Mouse (Mus musculus) liver, embryonic 14.5 days (tissue): Measurements from ENCODE around the gene Slc25a45. TPM values are rescaled to one million over a fixed set of nuclear protein-coding genes. Genes with fewer than 3 reads are reported as not detected.

Experiments used
- ATAC-seq: fragments of 200-750 bp; cut with Nextera tagmentation; 2 replicates; pipeline ENCODE4 v1.8.0; 2017; ENCODE audit warnings: moderate number of reproducible peaks, mild to moderate bottlenecking, moderate library complexity; ENCODE audit not compliant: insufficient read depth
- DNase-seq, 3 experiments: peaks; one replicate each; pipeline ENCODE4 v3.0.0-alpha.2; 2012 to 2013; ENCODE audit warnings: low read depth in 3 of 3, low spot score in 3 of 3
- H3K27ac ChIP-seq: fragments of 300-500 bp; sonication (generic); 2 replicates; pipeline ENCODE4 v1.5.1; 2014; ENCODE audit warnings: moderate library complexity, mild to moderate bottlenecking, control low read depth, inconsistent platforms
- H3K27me3 ChIP-seq: fragments of 300-500 bp; sonication (generic); 2 replicates; pipeline ENCODE4 v1.6.1; 2014; ENCODE audit warnings: mild to moderate bottlenecking, low read length, moderate library complexity; ENCODE audit not compliant: control insufficient read depth, insufficient read depth
- H3K36me3 ChIP-seq: fragments of 300-500 bp; sonication (generic); replicated peaks from 2 replicates; pipeline ENCODE4 v1.6.1; 2014; ENCODE audit warnings: low read depth; ENCODE audit not compliant: control insufficient read depth, insufficient read depth
- H3K4me1 ChIP-seq, 2 experiments: fragments of 200-500 bp in 1 of 2; fragments of 300-500 bp in 1 of 2; sonication (generic) in 1 of 2; replicated peaks; 2 replicates each; pipeline ENCODE4 v1.6.1; 2012 to 2014; ENCODE audit warnings: antibody characterized with exemption in 1 of 2, inconsistent platforms in 1 of 2, low read length in 1 of 2; ENCODE audit not compliant: control insufficient read depth in 2 of 2, insufficient read depth in 2 of 2
- H3K4me2 ChIP-seq: fragments of 300-500 bp; sonication (generic); 2 replicates; pipeline ENCODE4 v1.6.1; 2014; ENCODE audit warnings: low read depth, mild to moderate bottlenecking, control low read depth, moderate library complexity
- H3K4me3 ChIP-seq, 2 experiments: fragments of 200-500 bp in 1 of 2; fragments of 300-500 bp in 1 of 2; sonication (generic) in 1 of 2; 2 replicates each; pipeline ENCODE4 v1.5.1; 2012 to 2014; ENCODE audit warnings: low read depth in 2 of 2, low read length in 2 of 2, mild to moderate bottlenecking in 2 of 2, control low read depth in 1 of 2, inconsistent platforms in 1 of 2, moderate library complexity in 1 of 2; ENCODE audit not compliant: insufficient read depth in 1 of 2
- H3K9ac ChIP-seq: fragments of 300-500 bp; sonication (generic); replicated peaks from 2 replicates; pipeline ENCODE4 v1.6.1; 2014; ENCODE audit warnings: mild to moderate bottlenecking, control low read depth, moderate library complexity
- H3K9me3 ChIP-seq: fragments of 300-500 bp; sonication (generic); 2 replicates; pipeline ENCODE4 v1.6.1; 2016; ENCODE audit warnings: low read length, mixed read lengths; ENCODE audit not compliant: control insufficient read depth
- CTCF ChIP-seq: IDR thresholded peaks from 2 replicates; pipeline ENCODE4 v1.5.1; 2016; ENCODE audit warnings: antibody characterized with exemption, low read depth, control low read depth
- EP300 ChIP-seq: IDR thresholded peaks from 2 replicates; pipeline ENCODE4 v1.6.1; 2016; ENCODE audit warnings: antibody characterized with exemption, low read depth
- WGBS: fragments of 180-500 bp; shearing (Covaris S2); extraction: QIAGEN DNeasy Blood & Tissue Kit; methylation state at CpG from one replicate; pipeline ENCODE4 v1.1.7; 2014; ENCODE audit not compliant: insufficient replicate concordance; 5-methylcytosine and 5-hydroxymethylcytosine counted together
- polyA plus RNA-seq, 2 experiments: library from polyadenylated mRNA; depleted of rRNA in 1 of 2; stranded (reverse) in 1 of 2; unstranded in 1 of 2; fragments of >200 nt; fragmentation: Nextera tagmentation in 1 of 2; extraction: Ambion mirVana in 1 of 2; gene quantifications; 2 replicates each; pipeline versions ENCODE4 v1.2.1 to v1.2.3; 2012 to 2014

Slc25a45 gene
- polyA plus RNA-seq, 2 experiments = 3.2 to 5.3 TPM

DNA sequence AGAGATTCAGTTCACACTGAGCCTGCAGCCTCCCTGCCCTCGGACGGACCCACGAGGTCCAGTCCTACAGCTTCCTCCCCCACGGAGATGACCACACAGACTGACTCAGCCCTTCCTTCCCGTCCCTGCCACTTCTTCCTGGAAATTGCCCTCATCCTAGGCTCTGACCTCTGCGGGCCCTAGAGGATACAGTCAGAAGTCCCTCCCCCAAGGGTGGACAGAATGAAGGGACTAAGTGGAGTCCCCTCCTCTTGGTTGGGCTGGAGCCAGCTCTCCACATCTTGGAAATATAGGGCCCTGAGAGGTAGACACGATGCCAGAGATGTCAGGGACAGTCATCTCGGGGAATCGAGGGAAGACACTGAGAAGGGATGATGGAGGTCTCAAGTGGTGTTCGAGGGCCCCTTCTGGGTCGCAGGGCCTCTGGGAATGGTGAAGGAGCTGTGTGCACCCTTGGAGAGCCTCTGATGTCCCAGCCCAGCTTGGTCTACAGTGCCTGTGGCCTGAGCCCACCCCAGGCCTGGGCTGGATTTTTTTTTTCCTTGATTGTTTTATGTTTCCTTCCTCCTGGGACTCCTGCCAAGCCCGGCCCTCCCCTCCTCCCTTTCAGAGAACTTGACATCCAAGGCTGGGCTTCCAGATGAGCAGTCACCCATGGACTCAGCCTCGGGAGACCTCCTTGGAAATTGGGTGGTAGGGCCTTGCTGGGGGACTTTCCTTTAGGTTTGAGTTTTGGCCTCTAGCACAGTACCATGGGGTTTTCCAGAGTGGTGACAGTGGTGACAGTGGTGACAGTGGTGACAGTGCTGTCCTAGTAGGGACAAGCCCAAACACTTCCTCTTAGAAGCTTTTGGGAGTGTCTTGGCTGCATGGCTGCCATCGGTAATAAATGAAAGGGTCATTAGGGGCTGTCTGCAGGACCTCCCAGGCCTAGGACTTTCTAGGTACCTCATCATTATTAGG is 52.3 kb downstream of the Slc25a45 start:
- 42% methylated on average over 14 of the region's 14 CpGs for whole genome bisulfite sequencing
- Histone ChIP-seq H3K4me2 (no peak overlapping the region), H3K36me3 (no peaks in the 10 kb centered on the region), H3K4me3 (no peak overlapping the region), H3K9ac (no peak overlapping the region), H3K4me1 (peaks cover 6 to 12% of the 10 kb centered on the region in 2 experiments), H3K27ac (no peak overlapping the region), H3K9me3 (no peaks in the 10 kb centered on the region), H3K27me3 (peaks cover 7% of the 10 kb centered on the region)
- DNase-seq (no peak), ATAC-seq (peak; percentile 16; the same call in 1 of the 2 replicates)
- TF ChIP-seq CTCF = no peak
- TF ChIP-seq EP300 = no peak

DNA sequence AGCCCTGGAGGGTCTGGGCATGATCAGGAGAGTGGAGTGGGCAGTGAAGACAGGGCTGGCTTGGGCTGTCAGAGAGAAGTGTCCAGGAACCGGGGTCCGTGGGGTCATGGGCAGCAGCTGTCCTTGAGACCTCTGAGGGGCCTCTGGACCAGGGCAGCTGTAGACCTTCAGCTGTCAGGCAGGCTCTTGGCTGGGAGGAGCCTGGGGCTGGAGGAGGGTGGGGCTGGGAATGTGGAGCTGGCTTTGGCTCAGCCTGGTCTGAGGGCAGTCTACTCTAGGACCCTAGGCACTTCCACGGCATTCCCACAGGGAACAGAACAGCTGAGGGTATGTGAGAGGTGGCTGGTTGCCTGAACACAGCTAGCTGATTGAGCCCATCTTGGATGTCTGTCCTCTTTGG is 57.7 kb downstream of the Slc25a45 start:
- no peak overlapping the region for H3K27ac ChIP-seq
- H3K27me3 ChIP-seq = no peaks in the 10 kb centered on the region; the same call in 1 of the 2 replicates
- H3K36me3 ChIP-seq = peaks cover 7% of the 10 kb centered on the region; the same call in 1 of the 2 replicates
- H3K4me1 ChIP-seq = peaks cover 12 to 24% of the 10 kb centered on the region in 2 experiments
- H3K4me2 ChIP-seq = no peak overlapping the region
- TF ChIP-seq EP300 (no peak), CTCF (no peak)
- WGBS = 45% methylated on average over 3 of the region's 3 CpGs
- DNase-seq (no peak), ATAC-seq (no peak)
- H3K9me3 ChIP-seq = no peaks in the 10 kb centered on the region
- no peak overlapping the region for H3K9ac ChIP-seq
- no peak overlapping the region for H3K4me3 ChIP-seq

Other genes starting within 250 kb of the Slc25a45 start
- 14.8 and 19.9 TPM in 2 replicates for gene Rela, start 240.3 kb upstream of the Slc25a45 start, polyA plus RNA-seq (2012; rRNA removed)
- 18.9 and 21.9 TPM in 2 replicates for gene Rela, start 240.3 kb upstream of the Slc25a45 start, polyA plus RNA-seq (2014; fragmentation: Nextera tagmentation; extraction: Ambion mirVana)
- 27.5 and 33.2 TPM in 2 replicates for gene Sipa1, start 214.1 kb upstream of the Slc25a45 start, polyA plus RNA-seq (2012; rRNA removed)
- 14.3 and 18.9 TPM in 2 replicates for gene Sipa1, start 214.1 kb upstream of the Slc25a45 start, polyA plus RNA-seq (2014; fragmentation: Nextera tagmentation; extraction: Ambion mirVana)
- 13.7 and 14.5 TPM in 2 replicates for gene Map3k11, start 189.1 kb upstream of the Slc25a45 start, polyA plus RNA-seq (2012; rRNA removed)
- 9.1 and 10.8 TPM in 2 replicates for gene Map3k11, start 189.1 kb upstream of the Slc25a45 start, polyA plus RNA-seq (2014; fragmentation: Nextera tagmentation; extraction: Ambion mirVana)
- 19.8 and 25.9 TPM in 2 replicates for gene Pcnx3, start 188.9 kb upstream of the Slc25a45 start, polyA plus RNA-seq (2012; rRNA removed)
- gene Pcnx3, start 188.9 kb upstream of the Slc25a45 start, polyA plus RNA-seq (2014; fragmentation: Nextera tagmentation; extraction: Ambion mirVana) = 9.1 and 9.8 TPM in 2 replicates
- 0.04 TPM in 1 of 2 replicates, not detected in the other for gene Kcnk7, start 173.4 kb upstream of the Slc25a45 start, polyA plus RNA-seq (2012; rRNA removed)
- 0.17 and 0.27 TPM in 2 replicates for gene Kcnk7, start 173.4 kb upstream of the Slc25a45 start, polyA plus RNA-seq (2014; fragmentation: Nextera tagmentation; extraction: Ambion mirVana)
- 70.8 and 95.5 TPM in 2 replicates for gene Ehbp1l1, start 151.5 kb upstream of the Slc25a45 start, polyA plus RNA-seq (2012; rRNA removed)
- 66.0 and 76.7 TPM in 2 replicates for gene Ehbp1l1, start 151.5 kb upstream of the Slc25a45 start, polyA plus RNA-seq (2014; fragmentation: Nextera tagmentation; extraction: Ambion mirVana)
- gene Fam89b, start 148.2 kb upstream of the Slc25a45 start, polyA plus RNA-seq (2012; rRNA removed) = 44.0 and 50.9 TPM in 2 replicates
- gene Fam89b, start 148.2 kb upstream of the Slc25a45 start, polyA plus RNA-seq (2014; fragmentation: Nextera tagmentation; extraction: Ambion mirVana) = 40.6 and 41.0 TPM in 2 replicates
- gene Ltbp3, start 136.9 kb upstream of the Slc25a45 start, polyA plus RNA-seq (2012; rRNA removed) = 1.9 and 2.1 TPM in 2 replicates
- gene Ltbp3, start 136.9 kb upstream of the Slc25a45 start, polyA plus RNA-seq (2014; fragmentation: Nextera tagmentation; extraction: Ambion mirVana) = 0.85 and 1.6 TPM in 2 replicates
- 21.1 and 27.1 TPM in 2 replicates for gene Scyl1, start 106.4 kb upstream of the Slc25a45 start, polyA plus RNA-seq (2012; rRNA removed)
- gene Scyl1, start 106.4 kb upstream of the Slc25a45 start, polyA plus RNA-seq (2014; fragmentation: Nextera tagmentation; extraction: Ambion mirVana) = 15.8 and 18.6 TPM in 2 replicates
- 5.9 and 6.7 TPM in 2 replicates for gene Frmd8, start 2.5 kb upstream of the Slc25a45 start, polyA plus RNA-seq (2012; rRNA removed)
- 6.6 and 8.4 TPM in 2 replicates for gene Frmd8, start 2.5 kb upstream of the Slc25a45 start, polyA plus RNA-seq (2014; fragmentation: Nextera tagmentation; extraction: Ambion mirVana)
- 2.2 and 2.4 TPM in 2 replicates for gene Tigd3, start 16.3 kb downstream of the Slc25a45 start, polyA plus RNA-seq (2012; rRNA removed)
- gene Tigd3, start 16.3 kb downstream of the Slc25a45 start, polyA plus RNA-seq (2014; fragmentation: Nextera tagmentation; extraction: Ambion mirVana) = 1.1 TPM in 2 replicates
- gene Dpf2, start 35.2 kb downstream of the Slc25a45 start, polyA plus RNA-seq (2012; rRNA removed) = 35.3 and 36.0 TPM in 2 replicates
- 45.1 and 54.5 TPM in 2 replicates for gene Dpf2, start 35.2 kb downstream of the Slc25a45 start, polyA plus RNA-seq (2014; fragmentation: Nextera tagmentation; extraction: Ambion mirVana)
- 2.2 and 2.3 TPM in 2 replicates for gene Cdc42ep2, start 47.0 kb downstream of the Slc25a45 start, polyA plus RNA-seq (2012; rRNA removed)
- 1.6 and 2.1 TPM in 2 replicates for gene Cdc42ep2, start 47.0 kb downstream of the Slc25a45 start, polyA plus RNA-seq (2014; fragmentation: Nextera tagmentation; extraction: Ambion mirVana)
- gene Pola2, start 86.4 kb downstream of the Slc25a45 start, polyA plus RNA-seq (2012; rRNA removed) = 60.9 and 66.4 TPM in 2 replicates
- 63.0 and 68.1 TPM in 2 replicates for gene Pola2, start 86.4 kb downstream of the Slc25a45 start, polyA plus RNA-seq (2014; fragmentation: Nextera tagmentation; extraction: Ambion mirVana)
- not detected in 2 replicates for gene Slc22a20, start 108.3 kb downstream of the Slc25a45 start, polyA plus RNA-seq (2012; rRNA removed)
- 0.08 TPM in 1 of 2 replicates, not detected in the other for gene Slc22a20, start 108.3 kb downstream of the Slc25a45 start, polyA plus RNA-seq (2014; fragmentation: Nextera tagmentation; extraction: Ambion mirVana)
- gene Capn1, start 138.1 kb downstream of the Slc25a45 start, polyA plus RNA-seq (2012; rRNA removed) = 25.4 and 28.0 TPM in 2 replicates
- gene Capn1, start 138.1 kb downstream of the Slc25a45 start, polyA plus RNA-seq (2014; fragmentation: Nextera tagmentation; extraction: Ambion mirVana) = 25.6 and 28.7 TPM in 2 replicates
- 11.5 and 13.2 TPM in 2 replicates for gene Syvn1, start 168.8 kb downstream of the Slc25a45 start, polyA plus RNA-seq (2012; rRNA removed)
- gene Syvn1, start 168.8 kb downstream of the Slc25a45 start, polyA plus RNA-seq (2014; fragmentation: Nextera tagmentation; extraction: Ambion mirVana) = 9.7 and 12.6 TPM in 2 replicates
- 22.0 and 29.6 TPM in 2 replicates for gene Mrpl49, start 180.0 kb downstream of the Slc25a45 start, polyA plus RNA-seq (2012; rRNA removed)
- gene Mrpl49, start 180.0 kb downstream of the Slc25a45 start, polyA plus RNA-seq (2014; fragmentation: Nextera tagmentation; extraction: Ambion mirVana) = 43.7 and 48.2 TPM in 2 replicates
- 853 and 969 TPM in 2 replicates for gene Fau, start 180.0 kb downstream of the Slc25a45 start, polyA plus RNA-seq (2012; rRNA removed)
- gene Fau, start 180.0 kb downstream of the Slc25a45 start, polyA plus RNA-seq (2014; fragmentation: Nextera tagmentation; extraction: Ambion mirVana) = 593 and 639 TPM in 2 replicates
- 15.8 and 17.9 TPM in 2 replicates for gene Znhit2, start 183.4 kb downstream of the Slc25a45 start, polyA plus RNA-seq (2012; rRNA removed)
- gene Znhit2, start 183.4 kb downstream of the Slc25a45 start, polyA plus RNA-seq (2014; fragmentation: Nextera tagmentation; extraction: Ambion mirVana) = 19.3 and 20.4 TPM in 2 replicates
- 35.9 and 43.4 TPM in 2 replicates for gene Tm7sf2, start 190.6 kb downstream of the Slc25a45 start, polyA plus RNA-seq (2012; rRNA removed)
- 35.0 and 35.7 TPM in 2 replicates for gene Tm7sf2, start 190.6 kb downstream of the Slc25a45 start, polyA plus RNA-seq (2014; fragmentation: Nextera tagmentation; extraction: Ambion mirVana)
- gene Vps51, start 199.4 kb downstream of the Slc25a45 start, polyA plus RNA-seq (2012; rRNA removed) = 20.7 and 21.9 TPM in 2 replicates
- 19.9 and 23.3 TPM in 2 replicates for gene Vps51, start 199.4 kb downstream of the Slc25a45 start, polyA plus RNA-seq (2014; fragmentation: Nextera tagmentation; extraction: Ambion mirVana)
- not detected in 2 replicates for gene Tmem262, start 202.2 kb downstream of the Slc25a45 start, polyA plus RNA-seq (2012; rRNA removed)
- gene Tmem262, start 202.2 kb downstream of the Slc25a45 start, polyA plus RNA-seq (2014; fragmentation: Nextera tagmentation; extraction: Ambion mirVana) = not detected in 2 replicates
- gene Gm28374, start 204.4 kb downstream of the Slc25a45 start, polyA plus RNA-seq (2012; rRNA removed) = 0.16 and 0.17 TPM in 2 replicates
- 0.33 and 0.38 TPM in 2 replicates for gene Gm28374, start 204.4 kb downstream of the Slc25a45 start, polyA plus RNA-seq (2014; fragmentation: Nextera tagmentation; extraction: Ambion mirVana)
- 20.8 and 24.1 TPM in 2 replicates for gene Zfpl1, start 207.1 kb downstream of the Slc25a45 start, polyA plus RNA-seq (2012; rRNA removed)
- 18.1 and 20.4 TPM in 2 replicates for gene Zfpl1, start 207.1 kb downstream of the Slc25a45 start, polyA plus RNA-seq (2014; fragmentation: Nextera tagmentation; extraction: Ambion mirVana)
- 17.6 and 23.1 TPM in 2 replicates for gene Cdca5, start 207.2 kb downstream of the Slc25a45 start, polyA plus RNA-seq (2012; rRNA removed)
- 30.9 and 33.7 TPM in 2 replicates for gene Cdca5, start 207.2 kb downstream of the Slc25a45 start, polyA plus RNA-seq (2014; fragmentation: Nextera tagmentation; extraction: Ambion mirVana)
- gene AC131692.1, start 216.6 kb downstream of the Slc25a45 start, polyA plus RNA-seq (2012; rRNA removed) = 0.68 TPM in 1 of 2 replicates, not detected in the other
- gene AC131692.1, start 216.6 kb downstream of the Slc25a45 start, polyA plus RNA-seq (2014; fragmentation: Nextera tagmentation; extraction: Ambion mirVana) = 0.22 TPM in 1 of 2 replicates, not detected in the other
- gene Naaladl1, start 228.0 kb downstream of the Slc25a45 start, polyA plus RNA-seq (2012; rRNA removed) = 4.3 and 6.4 TPM in 2 replicates
- gene Naaladl1, start 228.0 kb downstream of the Slc25a45 start, polyA plus RNA-seq (2014; fragmentation: Nextera tagmentation; extraction: Ambion mirVana) = 1.1 and 1.9 TPM in 2 replicates
- gene Sac3d1, start 240.8 kb downstream of the Slc25a45 start, polyA plus RNA-seq (2012; rRNA removed) = 18.4 and 25.5 TPM in 2 replicates
- gene Sac3d1, start 240.8 kb downstream of the Slc25a45 start, polyA plus RNA-seq (2014; fragmentation: Nextera tagmentation; extraction: Ambion mirVana) = 22.7 and 22.9 TPM in 2 replicates